15 mouse cellular contexts compared by ENCODE assay signal in the genomic region with DNA sequence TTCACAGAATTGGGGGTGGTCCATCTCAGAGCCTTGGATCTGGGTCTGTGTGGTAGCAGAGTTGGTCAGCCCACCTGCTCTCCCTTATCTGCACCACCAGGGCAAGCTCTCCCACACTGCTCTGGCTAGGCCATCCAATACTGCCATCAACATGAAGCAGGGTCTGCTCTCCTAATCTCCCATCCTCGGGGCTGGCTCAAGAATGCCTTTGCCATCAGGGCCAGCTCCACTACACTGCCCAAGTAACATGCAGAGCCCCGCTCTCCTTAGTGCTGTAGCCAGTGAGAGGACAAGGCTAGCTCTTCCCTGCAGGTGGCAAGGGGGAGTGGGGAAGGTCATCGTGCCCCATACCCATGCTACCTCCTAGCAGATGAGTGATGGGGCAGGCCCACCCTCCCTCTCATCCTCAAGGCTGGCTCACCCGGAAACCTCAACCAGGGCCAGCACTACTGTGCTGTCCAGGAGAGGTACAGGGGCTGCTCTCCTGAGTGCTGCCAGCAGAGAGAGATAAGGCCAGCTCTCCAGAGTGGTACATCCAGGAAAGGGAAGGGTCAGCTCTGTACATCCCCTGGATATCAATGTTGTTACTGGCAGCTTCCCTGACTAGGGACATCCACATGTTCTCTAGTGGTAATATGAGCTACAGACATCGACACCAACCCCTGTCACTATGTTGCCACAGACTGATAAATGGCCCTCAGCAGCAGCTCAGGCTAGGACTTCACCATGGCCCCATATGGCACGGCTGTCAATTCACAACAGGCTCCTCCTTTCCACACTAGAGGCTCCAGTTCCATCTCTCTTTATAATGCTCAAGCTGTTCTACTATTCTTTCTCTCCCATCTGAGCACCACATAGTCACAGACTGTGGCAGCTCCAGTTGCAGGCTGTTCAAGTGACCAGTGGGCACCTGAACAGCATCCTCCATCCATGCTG. TPM values are rescaled to one million over a fixed set of nuclear protein-coding genes. Genes with fewer than 3 reads are reported as not detected.
DNase-seq lines count a peak whose midpoint lies in the region; ATAC-seq lines count a peak whose summit lies in the region.
"Had no signal": no experiment of that assay in that cellular context is flagged by ENCODE, and none has a peak within 500 bp of the region (broad histone marks: within the 10 kb centered on the region; RNA-seq: fewer than 3 reads in every experiment).

No protein-coding gene starts in this region.

- H3K36me3 ChIP-seq in heart, embryonic 16.5 days (ENCODE audit: control insufficient read depth, insufficient read depth), result no peaks in the 10 kb centered on the region
- no peaks in the 10 kb centered on the region for H3K36me3 ChIP-seq in midbrain, embryonic 12.5 days
- H3K36me3 ChIP-seq in midbrain, embryonic 16.5 days (ENCODE audit: control insufficient read depth, insufficient read depth, low read length), result no peaks in the 10 kb centered on the region
- H3K36me3 ChIP-seq in neural tube, embryonic 14.5 days (ENCODE audit: control insufficient read depth, insufficient read depth, low read length), result no peaks in the 10 kb centered on the region
- H3K36me3 ChIP-seq: heart, embryonic 15.5 days; neural tube, embryonic 13.5 days had no signal

- no peaks in the 10 kb centered on the region for H3K27me3 ChIP-seq in heart, embryonic 16.5 days (ENCODE audit: control insufficient read depth, insufficient read depth, low read length)
- H3K27me3 ChIP-seq in midbrain, embryonic 12.5 days, result no peaks in the 10 kb centered on the region
- no peaks in the 10 kb centered on the region; the same call in 1 of the 2 replicates for H3K27me3 ChIP-seq in midbrain, embryonic 16.5 days (ENCODE audit: control insufficient read depth, insufficient read depth, low read depth, low read length)
- no peaks in the 10 kb centered on the region for H3K27me3 ChIP-seq in neural tube, embryonic 14.5 days (ENCODE audit: control insufficient read depth, insufficient read depth, low read length)
- H3K27me3 ChIP-seq: heart, embryonic 15.5 days; neural tube, embryonic 13.5 days had no signal

- ATAC-seq in heart, embryonic 16.5 days (replicated peaks; ENCODE audit: extremely low read depth, insufficient read depth, low FRiP score), result peak; percentile 14
- 0 out of 2 replicates have a peak, but pooled peaks have one; percentile 9 for ATAC-seq in midbrain, embryonic 12.5 days (ENCODE audit: low FRiP score, low read depth)
- ATAC-seq in midbrain, embryonic 16.5 days, result no peak
- ATAC-seq in neural tube, embryonic 14.5 days (ENCODE audit: low read depth), result peak; percentile 41; the same call in 1 of the 2 replicates

- H3K4me1 ChIP-seq in heart, embryonic 16.5 days (ENCODE audit: control insufficient read depth, insufficient read depth, low read length), result peaks cover 3% of the 10 kb centered on the region; the same call in 1 of the 2 replicates
- no peaks in the 10 kb centered on the region for H3K4me1 ChIP-seq in midbrain, embryonic 12.5 days
- no peaks in the 10 kb centered on the region for H3K4me1 ChIP-seq in midbrain, embryonic 16.5 days (ENCODE audit: control insufficient read depth, insufficient read depth, low read length)
- no peaks in the 10 kb centered on the region for H3K4me1 ChIP-seq in neural tube, embryonic 14.5 days (ENCODE audit: control insufficient read depth, insufficient read depth, low read length)
- H3K4me1 ChIP-seq: neural tube, embryonic 13.5 days had no signal

- H3K9ac ChIP-seq in heart, embryonic 16.5 days (ENCODE audit: low read length), result no peak overlapping the region
- no peak overlapping the region for H3K9ac ChIP-seq in midbrain, embryonic 12.5 days (replicated peaks)
- H3K9ac ChIP-seq in midbrain, embryonic 16.5 days (ENCODE audit: low read depth, low read length), result no peak overlapping the region
- no peak overlapping the region for H3K9ac ChIP-seq in neural tube, embryonic 14.5 days (replicated peaks; ENCODE audit: low read depth, low read length)
- H3K9ac ChIP-seq: heart, embryonic 15.5 days; liver, postnatal 0 days; neural tube, embryonic 13.5 days had no signal

- no peak overlapping the region for H3K4me3 ChIP-seq in heart, embryonic 16.5 days (ENCODE audit: low read length)
- no peak overlapping the region for H3K4me3 ChIP-seq in midbrain, embryonic 12.5 days
- H3K4me3 ChIP-seq in midbrain, embryonic 16.5 days (ENCODE audit: low read depth, low read length), result no peak overlapping the region
- H3K4me3 ChIP-seq in neural tube, embryonic 14.5 days (ENCODE audit: low read depth, low read length), result no peak overlapping the region
- H3K4me3 ChIP-seq: heart, embryonic 15.5 days; neural tube, embryonic 13.5 days had no signal

- H3K9me3 ChIP-seq in heart, embryonic 16.5 days (replicated peaks; ENCODE audit: control insufficient read depth, low read length), result no peaks in the 10 kb centered on the region
- no peaks in the 10 kb centered on the region for H3K9me3 ChIP-seq in midbrain, embryonic 12.5 days
- H3K9me3 ChIP-seq in midbrain, embryonic 16.5 days (replicated peaks; ENCODE audit: control insufficient read depth, low read length, poor library complexity, severe bottlenecking), result no peaks in the 10 kb centered on the region
- no peaks in the 10 kb centered on the region for H3K9me3 ChIP-seq in neural tube, embryonic 14.5 days (ENCODE audit: control insufficient read depth, low read length)
- H3K9me3 ChIP-seq: heart, embryonic 15.5 days; neural tube, embryonic 13.5 days had no signal

- H3K27ac ChIP-seq in heart, embryonic 16.5 days (ENCODE audit: low read length), result no peak overlapping the region
- no peak overlapping the region for H3K27ac ChIP-seq in midbrain, embryonic 12.5 days (replicated peaks)
- H3K27ac ChIP-seq in midbrain, embryonic 16.5 days (ENCODE audit: low read length), result no peak overlapping the region
- no peak overlapping the region for H3K27ac ChIP-seq in neural tube, embryonic 14.5 days (ENCODE audit: low read depth, low read length)
- H3K27ac ChIP-seq: heart, embryonic 15.5 days; neural tube, embryonic 13.5 days had no signal

- H3K4me2 ChIP-seq in heart, embryonic 16.5 days (ENCODE audit: low read depth, low read length), result no peak overlapping the region
- H3K4me2 ChIP-seq in midbrain, embryonic 12.5 days (replicated peaks), result no peak overlapping the region
- no peak overlapping the region for H3K4me2 ChIP-seq in midbrain, embryonic 16.5 days (ENCODE audit: low read length)
- no peak overlapping the region for H3K4me2 ChIP-seq in neural tube, embryonic 14.5 days (ENCODE audit: low read depth, low read length)
- H3K4me2 ChIP-seq: heart, embryonic 15.5 days; neural tube, embryonic 13.5 days had no signal

- DNase-seq in cerebellum, postnatal 14 days, result peak; percentile 11
- no peak for DNase-seq in cerebellum, postnatal 25 days
- DNase-seq in heart, postnatal 4 days, result no peak
- DNase-seq in MN1 (ENCODE audit: low spot score), result no peak
- DNase-seq: adrenal gland, postnatal 10 days; gastrocnemius, postnatal 36 days; kidney, adult 8-10 months; liver, postnatal 0 days; right cerebral cortex, adult 18-20 months had no signal

- WGBS in heart, embryonic 16.5 days, result 51% methylated on average over 6 of the region's 6 CpGs
- 76% methylated on average over 6 of the region's 6 CpGs for WGBS in midbrain, embryonic 12.5 days
- 87% methylated on average over 6 of the region's 6 CpGs for WGBS in midbrain, embryonic 16.5 days
- WGBS in neural tube, embryonic 14.5 days, result 70% methylated on average over 6 of the region's 6 CpGs

RNA-seq across cellular contexts. Expression of gene Btc, which starts 32.2 kb away (rescaled TPM):
- polyA plus RNA-seq in heart, embryonic 16.5 days (2015; fragmentation: Nextera tagmentation; extraction: Ambion mirVana), result 2.7 and 2.8 TPM in 2 replicates
- total RNA-seq in heart, postnatal 4 days (2021), result 1 to 10 TPM; 3.0 to 3.1 TPM
- not detected in 2 replicates for polyA plus RNA-seq in midbrain, embryonic 12.5 days (2016; fragmentation: Nextera tagmentation; extraction: Ambion mirVana)
- 0.18 and 0.39 TPM in 2 replicates for polyA plus RNA-seq in midbrain, embryonic 16.5 days (2015; fragmentation: Nextera tagmentation; extraction: Ambion mirVana)
- polyA plus RNA-seq in neural tube, embryonic 14.5 days (2014; fragmentation: Nextera tagmentation; extraction: Ambion mirVana), result 0.15 and 0.30 TPM in 2 replicates
- polyA plus RNA-seq: neural tube, embryonic 13.5 days had no signal

Comparison
In these comparisons a context has a peak if more than half of its experiments do, and no peak if none do; other contexts are left out.
1. DNase-seq: peak in cerebellum, postnatal 14 days (2 of 2); none in cerebellum, postnatal 25 days (0 of 2), heart, postnatal 4 days (single experiment) and MN1 (single experiment).